In genomic region chr17:28936133-28936532, GRCm38 (mm10) we compare ENCODE assay signal across 28 mouse cellular contexts. TPM values are rescaled to one million over a fixed set of nuclear protein-coding genes. Genes with fewer than 3 reads are reported as not detected.
DNase-seq lines count a peak whose midpoint lies in the region; ATAC-seq and TF ChIP-seq lines count a peak whose summit lies in the region.
"Had no signal": no experiment of that assay in that cellular context is flagged by ENCODE, and none has a peak within 500 bp of the region (broad histone marks: within the 10 kb centered on the region; RNA-seq: fewer than 3 reads in every experiment).

No protein-coding gene starts in this region.

- no peak for DNase-seq in heart, adult 18-20 months
- no peak for DNase-seq in MEL (ENCODE audit: low read depth, low spot score)
- no peak for DNase-seq in liver, embryonic 11.5 days (ENCODE audit: low spot score)
- DNase-seq in frontal cortex, postnatal 36 days (ENCODE audit: low spot score in 2 of 2) = no peak
- no peak for DNase-seq in stomach, postnatal 0 days (ENCODE audit: low spot score)
- DNase-seq in left cerebral cortex, adult 8-10 months (ENCODE audit: low spot score in 2 of 2) = no peak
- DNase-seq: cerebellum, adult 11-12 months; cerebellum, adult 9-11 months; embryo, embryonic 11 days; layer of hippocampus, adult 9-11 months had no signal

- WGBS in heart, embryonic 12.5 days = 73% methylated on average over 7 of the region's 7 CpGs
- 51% methylated on average over 7 of the region's 7 CpGs for WGBS in liver, embryonic 11.5 days
- 36% methylated on average over 7 of the region's 7 CpGs for WGBS in liver, embryonic 16.5 days (ENCODE audit: insufficient replicate concordance)
- 85% methylated on average over 7 of the region's 7 CpGs for WGBS in stomach, postnatal 0 days

- H3K36me3 ChIP-seq in heart, embryonic 12.5 days = no peaks in the 10 kb centered on the region
- H3K36me3 ChIP-seq in MEL (ENCODE audit: control insufficient read depth in 1 of 2, insufficient read depth in 2 of 2, low read length in 2 of 2) = no peaks in the 10 kb centered on the region; a peak in 1 of 4 replicates
- H3K36me3 ChIP-seq in liver, embryonic 11.5 days (ENCODE audit: control insufficient read depth, insufficient read depth, low read length) = no peaks in the 10 kb centered on the region
- no peaks in the 10 kb centered on the region for H3K36me3 ChIP-seq in liver, embryonic 16.5 days (ENCODE audit: control insufficient read depth, insufficient read depth)
- no peaks in the 10 kb centered on the region for H3K36me3 ChIP-seq in stomach, postnatal 0 days (ENCODE audit: control insufficient read depth, insufficient read depth, low read length)
- H3K36me3 ChIP-seq: embryonic facial prominence, embryonic 12.5 days; heart, embryonic 13.5 days; hindbrain, embryonic 12.5 days; limb, embryonic 12.5 days; neural tube, embryonic 12.5 days had no signal

- TF ChIP-seq EP300 in MEL (IDR thresholded peaks at IDR 0.05; ENCODE audit: low read depth in 1 of 2, low read length in 2 of 2) = no peak
- no peak for TF ChIP-seq EP300 in stomach, postnatal 0 days (optimal IDR thresholded peaks at IDR 0.05)

- H3K9ac ChIP-seq in heart, embryonic 12.5 days = no peak overlapping the region
- H3K9ac ChIP-seq in MEL (ENCODE audit: control insufficient read depth, low read depth, low read length, poor library complexity, severe bottlenecking) = no peak overlapping the region
- 0 out of 2 replicates have a peak overlapping the region, but pooled peaks have one; percentile 25 for H3K9ac ChIP-seq in liver, embryonic 11.5 days (ENCODE audit: low read depth, low read length)
- H3K9ac ChIP-seq in liver, embryonic 16.5 days (ENCODE audit: low read depth, low read length) = peak overlapping the region; percentile 8; the same call in 1 of the 2 replicates
- H3K9ac ChIP-seq in stomach, postnatal 0 days (ENCODE audit: low read length) = no peak overlapping the region
- H3K9ac ChIP-seq: embryonic facial prominence, embryonic 12.5 days; heart, embryonic 13.5 days; hindbrain, embryonic 12.5 days; limb, embryonic 12.5 days; neural tube, embryonic 12.5 days had no signal

- peaks cover 7% of the 10 kb centered on the region for H3K4me1 ChIP-seq in heart, embryonic 12.5 days (replicated peaks)
- H3K4me1 ChIP-seq in MEL (ENCODE audit: control insufficient read depth in 1 of 2, insufficient read depth in 2 of 2, low read length in 2 of 2) = no peaks in the 10 kb centered on the region; a peak in 1 of 4 replicates
- H3K4me1 ChIP-seq in liver, embryonic 11.5 days (replicated peaks; ENCODE audit: control insufficient read depth, insufficient read depth, low read length) = peaks cover 15% of the 10 kb centered on the region
- peaks cover 18% of the 10 kb centered on the region for H3K4me1 ChIP-seq in liver, embryonic 16.5 days (ENCODE audit: control insufficient read depth, low read depth, low read length)
- 0 out of 2 replicates have a peak, but pooled peaks cover 3% of the 10 kb centered on the region for H3K4me1 ChIP-seq in stomach, postnatal 0 days (replicated peaks; ENCODE audit: control insufficient read depth, insufficient read depth)
- H3K4me1 ChIP-seq: embryonic facial prominence, embryonic 12.5 days; hindbrain, embryonic 12.5 days; limb, embryonic 12.5 days; neural tube, embryonic 12.5 days had no signal

- TF ChIP-seq RAD21 in MEL (IDR thresholded peaks at IDR 0.05; ENCODE audit: low read depth, low read length) = no peak

- no peak overlapping the region for H3K4me2 ChIP-seq in heart, embryonic 12.5 days
- H3K4me2 ChIP-seq in liver, embryonic 11.5 days = no peak overlapping the region
- no peak overlapping the region for H3K4me2 ChIP-seq in liver, embryonic 16.5 days (ENCODE audit: low read depth, low read length)
- H3K4me2 ChIP-seq in stomach, postnatal 0 days (replicated peaks; ENCODE audit: low read depth) = no peak overlapping the region
- H3K4me2 ChIP-seq: embryonic facial prominence, embryonic 12.5 days; heart, embryonic 13.5 days; hindbrain, embryonic 12.5 days; limb, embryonic 12.5 days; neural tube, embryonic 12.5 days had no signal

- no peaks in the 10 kb centered on the region for H3K79me2 ChIP-seq in MEL (ENCODE audit: control insufficient read depth, insufficient read depth, low read length, poor library complexity)

- 0 out of 2 replicates have a peak, but pooled peaks have one; percentile 9 for ATAC-seq in heart, embryonic 12.5 days (ENCODE audit: insufficient number of reproducible peaks, low FRiP score)
- ATAC-seq in liver, embryonic 11.5 days (replicated peaks; ENCODE audit: low FRiP score) = peak; percentile 68
- 0 out of 2 replicates have a peak, but pooled peaks have one; percentile 19 for ATAC-seq in liver, embryonic 16.5 days (ENCODE audit: low read depth)
- no peak for ATAC-seq in stomach, postnatal 0 days (ENCODE audit: low FRiP score, low TSS enrichment)
- ATAC-seq: forebrain, embryonic 16.5 days; hindbrain, postnatal 0 days; intestine, embryonic 16.5 days; lung, postnatal 0 days; midbrain, embryonic 16.5 days had no signal

- H3K9me3 ChIP-seq in heart, embryonic 12.5 days (replicated peaks) = no peaks in the 10 kb centered on the region
- no peaks in the 10 kb centered on the region for H3K9me3 ChIP-seq in MEL (replicated peaks; ENCODE audit: insufficient read depth, low read length)
- no peaks in the 10 kb centered on the region; the same call in 1 of the 2 replicates for H3K9me3 ChIP-seq in liver, embryonic 11.5 days (ENCODE audit: control insufficient read depth, low read length)
- H3K9me3 ChIP-seq in liver, embryonic 16.5 days (replicated peaks; ENCODE audit: control insufficient read depth, low read length) = no peaks in the 10 kb centered on the region
- H3K9me3 ChIP-seq in stomach, postnatal 0 days (ENCODE audit: control insufficient read depth, low read length) = no peaks in the 10 kb centered on the region
- H3K9me3 ChIP-seq: embryonic facial prominence, embryonic 12.5 days; heart, embryonic 13.5 days; hindbrain, embryonic 12.5 days; limb, embryonic 12.5 days; neural tube, embryonic 12.5 days had no signal

- TF ChIP-seq POLR2A in MEL (IDR thresholded peaks at IDR 0.05; ENCODE audit: control insufficient read depth in 1 of 2, insufficient read depth in 1 of 2, low read depth in 1 of 2, low read length in 2 of 2, poor library complexity in 1 of 2) = no peak

- no peak overlapping the region for H3K27ac ChIP-seq in heart, embryonic 12.5 days (ENCODE audit: poor library complexity, severe bottlenecking)
- H3K27ac ChIP-seq in MEL (ENCODE audit: control insufficient read depth, low read depth, low read length) = no peak overlapping the region
- H3K27ac ChIP-seq in liver, embryonic 11.5 days (ENCODE audit: low read depth, low read length) = peak overlapping the region; percentile 68; the same call in 1 of the 2 replicates
- no peak overlapping the region for H3K27ac ChIP-seq in liver, embryonic 16.5 days (ENCODE audit: low read length)
- H3K27ac ChIP-seq in stomach, postnatal 0 days (replicated peaks) = no peak overlapping the region
- H3K27ac ChIP-seq: embryonic facial prominence, embryonic 12.5 days; heart, embryonic 13.5 days; hindbrain, embryonic 12.5 days; hindbrain, postnatal 0 days; limb, embryonic 12.5 days; neural tube, embryonic 12.5 days had no signal

- H3K27me3 ChIP-seq in heart, embryonic 12.5 days (replicated peaks) = no peaks in the 10 kb centered on the region
- no peaks in the 10 kb centered on the region for H3K27me3 ChIP-seq in MEL (ENCODE audit: control insufficient read depth in 1 of 2, insufficient read depth in 2 of 2, low read length in 2 of 2)
- H3K27me3 ChIP-seq in liver, embryonic 11.5 days (replicated peaks; ENCODE audit: control insufficient read depth, insufficient read depth, low read length) = no peaks in the 10 kb centered on the region
- no peaks in the 10 kb centered on the region for H3K27me3 ChIP-seq in liver, embryonic 16.5 days (ENCODE audit: control insufficient read depth, insufficient read depth, low read depth, low read length)
- H3K27me3 ChIP-seq in stomach, postnatal 0 days (ENCODE audit: control insufficient read depth, insufficient read depth, low read length) = no peaks in the 10 kb centered on the region
- H3K27me3 ChIP-seq: embryonic facial prominence, embryonic 12.5 days; heart, embryonic 13.5 days; hindbrain, embryonic 12.5 days; limb, embryonic 12.5 days; neural tube, embryonic 12.5 days had no signal

- H3K4me3 ChIP-seq in heart, embryonic 12.5 days = no peak overlapping the region
- H3K4me3 ChIP-seq in MEL (ENCODE audit: control insufficient read depth in 1 of 2, insufficient read depth in 1 of 2, low read depth in 2 of 2, low read length in 2 of 2) = peak overlapping the region in 1 of 2 experiments; percentile 43; a peak in 1 of 4 replicates
- no peak overlapping the region for H3K4me3 ChIP-seq in liver, embryonic 11.5 days (ENCODE audit: low read depth, low read length)
- no peak overlapping the region for H3K4me3 ChIP-seq in liver, embryonic 16.5 days (ENCODE audit: low read depth, low read length)
- no peak overlapping the region for H3K4me3 ChIP-seq in stomach, postnatal 0 days (ENCODE audit: low read depth, low read length)
- H3K4me3 ChIP-seq: embryonic facial prominence, embryonic 12.5 days; heart, embryonic 13.5 days; hindbrain, embryonic 12.5 days; limb, embryonic 12.5 days; neural tube, embryonic 12.5 days had no signal

- no peak for TF ChIP-seq CTCF in MEL (IDR thresholded peaks at IDR 0.05 in 2 of 3, conservative IDR thresholded peaks at IDR 0.05 in 1 of 3; ENCODE audit: control insufficient read depth in 1 of 3, insufficient read depth in 1 of 3, low read depth in 2 of 3, low read length in 3 of 3, poor library complexity in 1 of 3, severe bottlenecking in 1 of 3)
- no peak for TF ChIP-seq CTCF in stomach, postnatal 0 days (IDR thresholded peaks at IDR 0.05; ENCODE audit: low read depth)

RNA-seq across cellular contexts. Expression of gene Pxt1, which starts 7.5 kb away (rescaled TPM):
- polyA plus RNA-seq in heart, embryonic 12.5 days (2016; fragmentation: Nextera tagmentation; extraction: Ambion mirVana) = not detected in 2 replicates
- total RNA-seq in heart, adult 18-20 months (2021) = not detected
- not detected in 2 replicates for total RNA-seq in MEL (2012; rRNA removed)
- not detected for polyA plus RNA-seq in MEL (2012; ENCODE audit: insufficient read depth in 1 of 2, insufficient read length in 2 of 2, low read depth in 1 of 2, low replicate concordance in 2 of 2, missing spikeins in 1 of 2)
- polyA plus RNA-seq in liver, embryonic 11.5 days (2014; fragmentation: Nextera tagmentation; extraction: Ambion mirVana) = 0.30 and 0.92 TPM in 2 replicates
- polyA plus RNA-seq in liver, embryonic 16.5 days (2015; fragmentation: Nextera tagmentation; extraction: Ambion mirVana) = 0.35 and 0.37 TPM in 2 replicates
- 0.18 TPM in 1 of 2 replicates, not detected in the other for polyA plus RNA-seq in stomach, postnatal 0 days (2015; fragmentation: Nextera tagmentation; extraction: Ambion mirVana)
- total RNA-seq in left cerebral cortex, adult 8-10 months (2022) = not detected
- total RNA-seq: adrenal gland, adult 18-20 months; adrenal gland, postnatal 25 days; gastrocnemius, postnatal 10 days; granulocyte monocyte progenitor cell, adult 5-6 weeks; heart, postnatal 10 days; hindbrain, postnatal 0 days; left cerebral cortex, postnatal 25 days had no signal
- polyA plus RNA-seq: embryonic facial prominence, embryonic 12.5 days; forebrain, embryonic 16.5 days; hindbrain, embryonic 12.5 days; hindbrain, postnatal 0 days; intestine, embryonic 16.5 days; midbrain, embryonic 16.5 days; neural tube, embryonic 12.5 days had no signal

RNA-seq across cellular contexts. Expression of gene Kctd20, which starts 15.6 kb away (rescaled TPM):
- 75.8 and 77.5 TPM in 2 replicates for polyA plus RNA-seq in heart, embryonic 12.5 days (2016; fragmentation: Nextera tagmentation; extraction: Ambion mirVana)
- 10 to 100 TPM; 40.9 to 52.6 TPM for total RNA-seq in heart, adult 18-20 months (2021)
- 39.1 and 41.8 TPM in 2 replicates for total RNA-seq in MEL (2012; rRNA removed)
- 10 to 100 TPM in 1 of 2 experiments, not detected in 1; 65.4 TPM for polyA plus RNA-seq in MEL (2012; ENCODE audit: insufficient read depth in 1 of 2, insufficient read length in 2 of 2, low read depth in 1 of 2, low replicate concordance in 2 of 2, missing spikeins in 1 of 2)
- polyA plus RNA-seq in liver, embryonic 11.5 days (2014; fragmentation: Nextera tagmentation; extraction: Ambion mirVana) = 75.2 and 89.2 TPM in 2 replicates
- 80.0 and 82.0 TPM in 2 replicates for polyA plus RNA-seq in liver, embryonic 16.5 days (2015; fragmentation: Nextera tagmentation; extraction: Ambion mirVana)
- polyA plus RNA-seq in stomach, postnatal 0 days (2015; fragmentation: Nextera tagmentation; extraction: Ambion mirVana) = 37.6 and 38.3 TPM in 2 replicates
- total RNA-seq in left cerebral cortex, adult 8-10 months (2022) = 10 to 100 TPM; 57.5 to 72.8 (median 64.2) TPM

RNA-seq across cellular contexts. Expression of gene 4930539E08Rik, which starts 21.0 kb away (rescaled TPM):
- 0.04 and 0.06 TPM in 2 replicates for polyA plus RNA-seq in heart, embryonic 12.5 days (2016; fragmentation: Nextera tagmentation; extraction: Ambion mirVana)
- total RNA-seq in heart, adult 18-20 months (2021) = under 1 TPM in 1 of 2 experiments, not detected in 1; 0.08 TPM
- 0.04 TPM in 1 of 2 replicates, not detected in the other for total RNA-seq in MEL (2012; rRNA removed)
- under 1 TPM in 1 of 2 experiments, not detected in 1; 0.01 TPM for polyA plus RNA-seq in MEL (2012; ENCODE audit: insufficient read depth in 1 of 2, insufficient read length in 2 of 2, low read depth in 1 of 2, low replicate concordance in 2 of 2, missing spikeins in 1 of 2)
- polyA plus RNA-seq in liver, embryonic 11.5 days (2014; fragmentation: Nextera tagmentation; extraction: Ambion mirVana) = 0.08 and 0.48 TPM in 2 replicates
- polyA plus RNA-seq in liver, embryonic 16.5 days (2015; fragmentation: Nextera tagmentation; extraction: Ambion mirVana) = 0.06 TPM in 1 of 2 replicates, not detected in the other
- 1.2 and 2.2 TPM in 2 replicates for polyA plus RNA-seq in stomach, postnatal 0 days (2015; fragmentation: Nextera tagmentation; extraction: Ambion mirVana)
- total RNA-seq in left cerebral cortex, adult 8-10 months (2022) = 10 to 100 TPM; 10.5 to 12.1 (median 10.8) TPM
- total RNA-seq: adrenal gland, adult 18-20 months; adrenal gland, postnatal 25 days had no signal

Comparison
In these comparisons a context has a peak if more than half of its experiments do, and no peak if none do; other contexts are left out.
1. H3K9ac ChIP-seq: peak in liver, embryonic 11.5 days (single experiment) and liver, embryonic 16.5 days (single experiment); none in heart, embryonic 12.5 days (single experiment), MEL (single experiment) and stomach, postnatal 0 days (single experiment).